Mouse (Mus musculus) CH12.LX (cell line): ENCODE measurements at regions not wholly inside any gene's neighbourhood (a gene's known extent, or its start where the extent isn't known, plus 50 kb on each side); places are given as distances from the start of the nearest gene placed in this dataset.

ENCODE experiments used
- DNase-seq: peaks from one replicate; pipeline ENCODE4 v3.0.0-alpha.2; 2013; ENCODE audit errors: extremely low read depth
- H3K27ac ChIP-seq: 2 replicates; pipeline ENCODE4 v1.5.1; 2012; ENCODE audit warnings: low read depth, mild to moderate bottlenecking, control low read depth, moderate library complexity; ENCODE audit not compliant: insufficient read depth
- H3K27me3 ChIP-seq: replicated peaks from 2 replicates; pipeline ENCODE3; 2012; ENCODE audit warnings: inconsistent platforms
- H3K36me3 ChIP-seq, 2 experiments: replicated peaks in 1 of 2; 2 replicates each; pipeline versions ENCODE3 to v1.6.1; 2012; ENCODE audit warnings: inconsistent platforms in 1 of 2, low read length in 1 of 2, mild to moderate bottlenecking in 1 of 2, mixed read lengths in 1 of 2, moderate library complexity in 1 of 2; ENCODE audit not compliant: control insufficient read depth in 1 of 2, insufficient read depth in 1 of 2
- H3K4me1 ChIP-seq, 2 experiments: 2 replicates each; pipeline ENCODE4 v1.6.1; 2012; ENCODE audit warnings: inconsistent platforms in 1 of 2, moderate library complexity in 1 of 2; ENCODE audit not compliant: insufficient read depth in 2 of 2, control insufficient read depth in 1 of 2
- H3K4me2 ChIP-seq: 2 replicates; pipeline ENCODE4 v1.6.1; 2012; ENCODE audit warnings: low read depth, mild to moderate bottlenecking, control low read depth; ENCODE audit not compliant: poor library complexity, insufficient read depth, severe bottlenecking
- H3K4me3 ChIP-seq, 3 experiments: fragments of 150-350 bp in 1 of 3; sonication (generic) in 1 of 3; replicated peaks in 1 of 3; 2 replicates each; pipeline versions ENCODE3 to v1.5.1; 2011 to 2012; ENCODE audit warnings: low read depth in 2 of 3, low read length in 2 of 3, mild to moderate bottlenecking in 2 of 3, moderate library complexity in 2 of 3, control low read depth in 1 of 3, improper control_type of control experiment in 1 of 3, inconsistent platforms in 1 of 3, mixed read lengths in 1 of 3; ENCODE audit not compliant: poor library complexity in 1 of 3
- H3K79me2 ChIP-seq: replicated peaks from 2 replicates; pipeline ENCODE4 v1.6.1; 2012; ENCODE audit warnings: mild to moderate bottlenecking, moderate library complexity; ENCODE audit not compliant: control insufficient read depth, poor library complexity, insufficient read depth, severe bottlenecking; ENCODE audit errors: extremely low read depth
- H3K9ac ChIP-seq: 2 replicates; pipeline ENCODE4 v1.6.1; 2012; ENCODE audit warnings: low read depth, mild to moderate bottlenecking, control low read depth, moderate library complexity; ENCODE audit not compliant: insufficient read depth
- H3K9me3 ChIP-seq: replicated peaks from 2 replicates; pipeline ENCODE3; 2012; ENCODE audit warnings: low read length, inconsistent platforms, mixed read lengths
- BHLHE40 ChIP-seq: IDR thresholded peaks from 2 replicates; pipeline ENCODE4 v1.6.1; 2011; ENCODE audit warnings: mild to moderate bottlenecking, low read depth, low read length, improper control_type of control experiment
- E2F4 ChIP-seq: IDR thresholded peaks from 2 replicates; pipeline ENCODE4 v1.6.1; 2011; ENCODE audit warnings: low read depth, low read length, improper control_type of control experiment; ENCODE audit not compliant: insufficient replicate concordance
- EP300 ChIP-seq: IDR thresholded peaks from 2 replicates; pipeline ENCODE4 v1.6.1; 2011; ENCODE audit warnings: low read length, improper control_type of control experiment
- ETS1 ChIP-seq: conservative IDR thresholded peaks from 2 replicates; pipeline ENCODE4 v1.6.1; 2012; ENCODE audit warnings: low read depth, mild to moderate bottlenecking, inconsistent platforms, low read length, improper control_type of control experiment, moderate library complexity
- GABPA ChIP-seq: IDR thresholded peaks from 2 replicates; pipeline ENCODE4 v1.6.1; 2012; ENCODE audit warnings: low read depth, low read length, improper control_type of control experiment, inconsistent platforms; ENCODE audit not compliant: insufficient replicate concordance
- HCFC1 ChIP-seq: IDR thresholded peaks from 2 replicates; pipeline ENCODE4 v1.6.1; 2012; ENCODE audit warnings: low read depth, mild to moderate bottlenecking, inconsistent platforms, low read length, improper control_type of control experiment
- IRF4 ChIP-seq: IDR thresholded peaks from 2 replicates; pipeline ENCODE4 v1.6.1; 2014; ENCODE audit warnings: low read depth, mild to moderate bottlenecking, inconsistent platforms, low read length, improper control_type of control experiment
- JUND ChIP-seq: conservative IDR thresholded peaks from 2 replicates; pipeline ENCODE4 v1.6.1; 2011; ENCODE audit warnings: low read depth, low read length, improper control_type of control experiment
- MAZ ChIP-seq: IDR thresholded peaks from 2 replicates; pipeline ENCODE4 v1.6.1; 2012; ENCODE audit warnings: low read depth, mild to moderate bottlenecking, inconsistent platforms, low read length, improper control_type of control experiment, moderate library complexity
- MEF2A ChIP-seq: IDR thresholded peaks from 2 replicates; pipeline ENCODE4 v1.6.1; 2014; ENCODE audit warnings: low read depth, mild to moderate bottlenecking, inconsistent platforms, low read length, improper control_type of control experiment, borderline replicate concordance
- MXI1 ChIP-seq: IDR thresholded peaks from 2 replicates; pipeline ENCODE4 v1.6.1; 2011; ENCODE audit warnings: mild to moderate bottlenecking, low read depth, low read length, improper control_type of control experiment
- NRF1 ChIP-seq: IDR thresholded peaks from 2 replicates; pipeline ENCODE4 v1.6.1; 2014; ENCODE audit warnings: low read depth, mild to moderate bottlenecking, inconsistent platforms, low read length, improper control_type of control experiment, moderate library complexity
- RCOR1 ChIP-seq: conservative IDR thresholded peaks from 2 replicates; pipeline ENCODE4 v1.6.1; 2012; ENCODE audit warnings: low read depth, mild to moderate bottlenecking, inconsistent platforms, low read length, improper control_type of control experiment
- TBP ChIP-seq: conservative IDR thresholded peaks from 2 replicates; pipeline ENCODE4 v1.6.1; 2011; ENCODE audit warnings: low read depth, low read length, improper control_type of control experiment
- TCF12 ChIP-seq: IDR thresholded peaks from 2 replicates; pipeline ENCODE4 v1.6.1; 2014; ENCODE audit warnings: low read depth, mild to moderate bottlenecking, inconsistent platforms, low read length, improper control_type of control experiment
- UBTF ChIP-seq: IDR thresholded peaks from 2 replicates; pipeline ENCODE4 v1.6.1; 2012; ENCODE audit warnings: low read depth, mild to moderate bottlenecking, inconsistent platforms, low read length, improper control_type of control experiment, moderate library complexity
- USF2 ChIP-seq: conservative IDR thresholded peaks from 2 replicates; pipeline ENCODE4 v1.6.1; 2011; ENCODE audit warnings: low read depth, low read length, improper control_type of control experiment
- dilution Hi-C: fragments of 300-500 bp; cut with MboI; formaldehyde crosslinking; loops from 2 replicates; pipeline ENCODE4 v1.14.3; 2020; ENCODE audit warnings: low sequenced_read_pairs; ENCODE audit not compliant: extremely low pct_unique_long_range_greater_than_20kb, extremely low pct_ligation_motif_present
- in situ Hi-C: fragments of 300-500 bp; cut with MboI; formaldehyde crosslinking; loops from 3 replicates; pipeline ENCODE4 v1.14.3; 2019; ENCODE audit warnings: low sequenced_read_pairs, low pct_ligation_motif_present, low pct_unique_long_range_greater_than_20kb, mixed read lengths

DNA sequence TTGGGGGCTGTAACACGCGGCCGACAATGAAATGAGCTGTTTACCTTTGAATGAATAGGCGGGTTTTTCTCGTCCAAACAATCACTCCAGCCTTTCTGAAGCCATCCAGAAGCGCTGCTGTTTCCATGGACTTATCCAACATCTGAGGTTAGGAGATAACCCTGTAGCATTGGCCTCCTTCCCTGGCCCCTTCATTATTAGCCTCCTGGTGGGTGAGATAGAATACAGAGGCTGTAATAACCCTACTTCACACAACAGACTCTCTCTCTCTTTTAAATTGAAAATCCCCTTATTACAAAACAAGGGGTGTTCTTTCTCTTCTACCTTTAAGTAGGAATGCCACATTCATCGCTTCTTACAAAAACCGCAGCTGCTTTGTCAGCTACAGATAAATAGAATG, 646.8 kb downstream of the Nedd1 start:
- Histone ChIP-seq H3K27ac (no peak overlapping the region), H3K4me2 (no peak overlapping the region), H3K9me3 (peaks cover 38% of the 10 kb centered on the region), H3K9ac (no peak overlapping the region), H3K4me3 (no peak overlapping the region), H3K36me3 (no peaks in the 10 kb centered on the region), H3K79me2 (no peaks in the 10 kb centered on the region), H3K4me1 (no peaks in the 10 kb centered on the region), H3K27me3 (no peaks in the 10 kb centered on the region)
- TF ChIP-seq JUND, result no peak
- no peak for TF ChIP-seq TCF12
- TF ChIP-seq RCOR1, result no peak
- TF ChIP-seq MEF2A, result no peak
- no peak for TF ChIP-seq BHLHE40
- TF ChIP-seq TBP, result no peak
- TF ChIP-seq ETS1, result no peak
- no peak for TF ChIP-seq UBTF
- dilution Hi-C loops, result no loop called here
- no peak for DNase-seq
- in situ Hi-C loops, result no loop called here

DNA sequence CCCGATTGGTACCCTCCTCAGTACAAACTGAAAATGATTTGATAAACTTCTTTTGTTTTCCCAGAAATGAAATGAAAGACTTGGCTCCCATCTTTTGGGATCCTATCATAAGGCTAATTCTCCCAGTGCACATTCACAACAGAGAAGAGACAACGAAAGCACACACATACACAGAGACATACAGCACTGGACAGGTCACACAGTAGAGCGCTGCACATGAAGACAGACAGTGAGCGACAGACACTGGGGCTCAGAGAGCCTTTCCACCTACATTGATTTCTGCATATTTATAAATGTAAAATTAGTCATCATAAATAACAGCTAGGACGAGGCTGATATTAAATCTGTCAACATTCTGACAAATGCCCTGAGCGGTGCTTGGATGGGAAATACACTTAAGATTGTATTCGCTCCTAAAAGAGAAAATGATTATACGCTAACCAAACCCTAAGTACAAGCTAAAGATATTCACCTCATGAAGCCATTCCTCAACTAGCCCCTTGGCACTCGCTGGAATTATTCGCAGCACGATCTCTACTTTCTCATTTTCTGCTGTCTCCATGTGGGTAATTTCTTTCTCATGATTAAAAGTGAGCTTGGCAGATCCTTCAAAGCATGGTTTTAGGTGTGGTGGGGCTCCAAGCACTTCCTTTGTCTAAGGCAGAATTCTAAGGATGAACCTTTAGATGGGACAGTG, 647.4 kb downstream of the Nedd1 start:
- dilution Hi-C loops (no loop called here), in situ Hi-C loops (no loop called here)
- Histone ChIP-seq H3K79me2 (no peaks in the 10 kb centered on the region), H3K36me3 (no peaks in the 10 kb centered on the region), H3K27ac (no peak overlapping the region), H3K4me3 (no peak overlapping the region), H3K9me3 (peaks cover 35% of the 10 kb centered on the region), H3K27me3 (no peaks in the 10 kb centered on the region), H3K4me2 (no peak overlapping the region), H3K9ac (no peak overlapping the region), H3K4me1 (no peaks in the 10 kb centered on the region)
- DNase-seq, result no peak
- TF ChIP-seq EP300 (no peak), E2F4 (no peak), HCFC1 (no peak)

- Histone ChIP-seq H3K9me3 (peaks cover 35% of the 10 kb centered on the region), H3K9ac (no peak overlapping the region), H3K79me2 (no peaks in the 10 kb centered on the region), H3K36me3 (no peaks in the 10 kb centered on the region), H3K4me1 (no peaks in the 10 kb centered on the region), H3K4me3 (no peak overlapping the region), H3K4me2 (no peak overlapping the region), H3K27me3 (no peaks in the 10 kb centered on the region), H3K27ac (no peak overlapping the region)
- no peak for DNase-seq
- dilution Hi-C loops (no loop called here), in situ Hi-C loops (no loop called here)
- TF ChIP-seq NRF1 (no peak), MXI1 (no peak), IRF4 (no peak), USF2 (no peak), MAZ (no peak), GABPA (no peak), MEF2A (no peak)
These were observed 648.3 kb downstream of the Nedd1 start for GRCm38 (mm10) chr10:92073873-92074390.
